Mouse (Mus musculus) erythroblast, adult 5-6 weeks (primary cell): ENCODE measurements around the gene 4931422A03Rik. TPM values are rescaled to one million over a fixed set of nuclear protein-coding genes. Genes with fewer than 3 reads are reported as not detected.

ENCODE experiments used
- ATAC-seq: replicated peaks from 2 replicates; pipeline ENCODE4 v1.8.0; 2016; ENCODE audit warnings: moderate number of reproducible peaks, mild to moderate bottlenecking, moderate TSS enrichment, inconsistent platforms; ENCODE audit not compliant: poor library complexity, low FRiP score, severe bottlenecking
- total RNA-seq, 2 experiments: library from RNA; stranded (forward) in 1 of 2; stranded (reverse) in 1 of 2; fragments of 150-400 nt in 1 of 2; fragments of 200-764, 138-1000 nt in 1 of 2; gene quantifications; 2 replicates each; pipeline versions ENCODE4 v1.2.3 to v1.2.4; 2015 to 2017; ENCODE audit warnings: low replicate concordance in 2 of 2

The 4931422A03Rik gene
- total RNA-seq, 2 experiments from 2014 or later = 10.4 TPM; not detected in 1

DNA sequence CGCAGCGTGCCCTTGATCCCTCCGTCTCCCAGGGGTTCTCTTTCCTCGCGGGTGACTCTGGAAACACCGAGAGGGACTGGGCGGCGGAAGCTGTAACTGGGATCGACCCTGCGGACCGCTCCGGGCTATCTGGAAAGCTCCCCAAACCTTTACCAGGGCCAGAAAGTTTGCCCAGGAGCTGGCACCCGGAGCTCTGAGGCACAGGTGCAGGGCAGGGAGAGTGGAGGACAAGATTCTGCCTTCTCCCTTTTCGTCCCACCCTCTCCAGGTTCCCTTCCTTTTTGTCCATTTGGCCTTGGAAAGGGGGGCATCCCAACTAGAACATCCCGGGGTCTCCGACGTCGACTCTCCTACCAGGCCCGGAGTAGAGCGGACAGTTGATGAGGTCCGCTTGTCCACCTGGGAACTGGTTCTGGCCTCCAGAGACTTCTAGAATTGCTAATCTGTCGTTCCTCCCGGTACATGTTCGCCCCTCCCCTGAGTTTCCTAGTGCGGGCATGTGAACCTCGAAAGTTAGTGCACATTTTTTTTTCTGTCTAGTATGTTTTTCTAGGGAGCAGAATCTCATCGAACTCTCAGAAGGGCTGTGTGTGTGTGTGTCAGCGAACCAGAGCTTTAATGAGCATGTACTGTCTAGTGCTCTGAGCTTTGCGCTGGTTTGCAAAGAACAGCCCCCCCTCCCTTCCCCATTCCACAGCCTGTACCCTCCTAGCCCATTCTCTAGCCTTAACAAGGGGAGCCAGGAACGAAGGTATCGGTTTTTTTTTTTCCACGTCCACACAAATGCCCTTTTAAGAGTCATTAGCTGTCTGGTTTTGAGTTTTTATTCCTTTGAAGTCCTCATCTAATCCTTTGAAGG, 57.1 kb downstream of the 4931422A03Rik start:
- ATAC-seq = peak; percentile 49

DNA sequence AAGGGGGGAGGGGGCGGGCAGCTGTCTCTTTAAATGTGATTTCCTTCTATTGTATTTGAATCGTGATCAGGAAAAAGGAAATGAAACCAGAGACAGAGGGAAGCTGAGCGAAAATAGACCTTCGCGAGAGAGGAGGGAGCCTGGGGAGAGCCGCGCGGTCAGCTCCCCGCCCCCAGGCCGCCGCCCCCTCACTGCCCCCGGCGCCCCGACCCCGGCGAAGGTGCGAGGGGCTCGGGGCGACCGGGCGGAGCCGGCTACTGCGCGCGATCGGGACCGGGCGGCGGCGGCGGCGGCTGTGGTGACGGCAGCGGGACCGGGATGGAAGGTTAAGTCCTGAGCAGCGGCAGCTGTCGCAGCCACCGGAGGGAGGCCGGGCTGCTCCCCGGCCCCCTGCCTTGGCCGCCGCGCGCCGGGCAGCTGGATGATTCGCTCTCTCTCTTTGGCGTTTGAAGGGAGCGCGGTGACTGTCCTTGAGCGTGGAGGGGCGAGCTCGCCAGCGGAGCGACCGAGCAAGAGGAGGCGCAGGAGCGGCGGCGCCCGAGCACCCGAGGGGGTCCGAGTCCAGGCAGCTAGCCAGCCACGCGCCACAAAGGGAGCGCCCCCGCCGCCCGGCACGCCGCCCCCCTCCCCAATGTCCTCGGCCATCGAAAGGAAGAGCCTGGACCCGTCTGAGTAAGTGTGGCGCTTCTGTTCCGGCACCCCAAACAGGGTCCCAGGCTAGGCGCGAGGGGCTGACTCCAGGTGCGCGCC, 57.9 kb downstream of the 4931422A03Rik start:
- ATAC-seq = peak; percentile 14; the same call in 1 of the 2 replicates

DNA sequence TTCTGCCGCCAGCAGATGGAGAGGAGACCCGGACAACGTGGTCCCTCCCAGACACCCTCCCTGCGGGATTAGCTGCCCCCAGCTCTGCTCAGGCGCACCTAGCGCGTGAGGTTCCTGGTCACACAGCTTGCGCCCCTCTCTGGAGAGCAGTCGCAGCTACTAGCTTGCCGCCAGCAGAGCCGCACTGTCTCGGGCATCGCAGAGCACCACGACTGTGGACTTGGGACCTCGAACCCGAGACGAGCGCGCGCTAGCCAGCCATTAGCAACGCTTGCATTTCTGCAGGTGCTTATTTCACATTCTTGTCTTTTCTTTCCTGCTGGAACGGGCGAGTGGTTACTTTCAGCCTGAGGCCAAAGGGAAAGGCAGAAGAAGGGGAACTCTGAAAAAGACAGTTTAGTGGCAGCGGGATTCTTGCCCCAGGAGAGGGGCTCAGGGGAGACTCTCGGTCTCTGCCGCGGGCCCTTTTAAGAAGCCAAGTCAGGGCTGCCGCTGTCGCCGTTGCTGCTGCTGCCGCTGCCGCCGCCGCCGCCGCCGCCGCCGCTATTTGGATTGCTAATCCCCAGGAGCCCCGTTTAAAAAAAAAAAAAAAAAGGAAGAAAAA, 58.6 kb downstream of the 4931422A03Rik start:
- peak; percentile 70 for ATAC-seq

DNA sequence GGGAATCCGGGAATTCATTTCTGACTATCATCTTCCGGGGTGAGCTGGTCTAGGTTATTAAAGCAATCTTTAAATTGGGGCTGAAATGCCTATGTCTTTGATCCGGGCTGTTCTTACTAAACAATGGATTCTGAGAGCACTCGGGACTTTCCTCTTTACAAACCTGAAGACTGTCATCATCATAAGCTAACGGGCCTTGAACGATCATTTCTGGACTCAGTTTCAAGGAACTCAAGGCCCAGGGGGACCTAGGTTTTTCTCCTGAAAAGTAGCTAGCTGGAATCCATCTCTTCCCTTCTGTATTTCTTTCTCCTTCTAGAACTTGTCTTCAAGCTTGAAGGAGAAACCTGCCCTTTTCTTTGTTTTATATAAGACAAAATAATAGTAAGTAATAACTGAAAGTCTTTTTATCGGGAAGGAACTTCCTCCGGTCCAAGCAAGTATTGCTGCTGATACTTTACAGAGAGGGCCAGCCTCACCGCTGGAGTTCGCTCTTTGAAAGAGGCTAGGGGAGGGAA, 59.2 kb downstream of the 4931422A03Rik start:
- no peak for ATAC-seq

DNA sequence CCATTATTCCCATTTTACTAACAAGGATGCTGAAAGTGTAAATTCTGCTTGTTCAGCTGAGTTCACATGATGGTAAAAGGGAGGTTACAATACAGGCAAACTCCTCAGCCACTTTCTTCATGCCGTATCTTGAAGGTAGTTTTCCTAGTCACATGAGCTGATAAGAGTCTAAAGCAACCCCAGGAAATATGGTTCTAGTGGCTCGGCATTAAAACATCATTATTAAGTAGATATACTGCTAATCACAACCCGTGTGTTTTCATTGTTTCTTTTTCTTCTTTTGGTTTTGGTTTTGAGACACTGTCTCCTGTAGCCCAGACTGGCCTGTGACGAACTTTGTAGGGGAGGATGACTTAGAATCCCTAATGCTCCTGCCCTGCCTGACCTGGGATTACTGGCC, 60.0 kb downstream of the 4931422A03Rik start:
- ATAC-seq = no peak; the same call in 1 of the 2 replicates

DNA sequence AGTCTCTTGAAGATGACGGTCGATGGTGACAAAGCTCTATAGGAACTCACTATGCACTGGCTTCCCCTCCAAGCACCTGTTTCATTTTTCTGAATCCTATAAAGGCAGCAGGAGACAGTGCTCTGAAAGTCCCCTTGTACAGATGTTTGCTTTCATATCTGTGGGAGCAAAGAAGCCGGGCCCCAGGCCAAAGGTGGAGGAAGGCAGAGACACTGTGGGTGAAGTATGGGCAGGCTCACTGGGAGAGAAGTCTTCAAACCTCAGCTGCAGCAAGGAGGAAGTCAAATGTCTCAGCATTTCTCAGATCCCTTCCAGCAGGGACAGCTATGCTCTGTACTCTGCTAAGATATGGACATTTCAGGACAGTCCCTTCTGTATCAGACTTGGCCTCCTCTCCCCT, 62.8 kb downstream of the 4931422A03Rik start:
- no peak for ATAC-seq

DNA sequence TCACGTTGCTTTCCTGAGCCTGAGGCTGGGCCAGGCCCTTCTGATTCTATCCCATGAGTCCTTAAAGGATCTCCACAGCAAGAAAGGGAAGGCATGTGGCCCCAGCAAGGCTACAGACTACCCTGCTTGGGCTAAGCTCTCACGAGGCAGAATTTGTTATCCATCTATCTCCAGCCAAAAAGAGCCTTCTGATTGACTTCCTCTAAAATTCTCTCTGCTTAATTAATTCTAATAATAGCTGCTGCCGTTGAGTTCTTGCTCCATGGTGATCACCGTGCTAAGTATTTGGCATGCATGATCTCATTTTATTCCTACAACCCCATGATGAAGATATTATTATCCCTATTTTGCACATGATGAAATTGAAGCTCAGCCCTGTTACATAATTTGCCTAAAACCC, 65.8 kb downstream of the 4931422A03Rik start:
- no peak for ATAC-seq

DNA sequence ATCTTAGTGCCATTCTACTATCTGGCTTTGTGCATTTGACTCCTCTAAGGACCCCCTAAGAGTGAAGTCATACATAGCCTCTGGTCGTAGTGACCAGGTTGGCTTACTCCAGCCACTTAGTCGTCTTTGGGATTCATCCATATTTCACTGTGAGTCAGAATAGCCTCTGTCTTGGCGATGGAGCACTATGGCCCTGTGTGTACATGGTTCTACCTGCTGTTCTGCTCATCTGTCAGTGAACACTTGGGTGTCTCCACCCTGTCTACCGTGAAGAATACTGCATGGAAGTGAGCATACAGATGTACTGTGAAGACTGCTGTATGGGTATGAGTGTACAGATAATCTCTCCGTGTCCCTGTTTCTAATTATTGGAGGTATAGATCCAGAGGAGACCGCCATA, 68.6 kb downstream of the 4931422A03Rik start:
- ATAC-seq = peak; percentile 21

DNA sequence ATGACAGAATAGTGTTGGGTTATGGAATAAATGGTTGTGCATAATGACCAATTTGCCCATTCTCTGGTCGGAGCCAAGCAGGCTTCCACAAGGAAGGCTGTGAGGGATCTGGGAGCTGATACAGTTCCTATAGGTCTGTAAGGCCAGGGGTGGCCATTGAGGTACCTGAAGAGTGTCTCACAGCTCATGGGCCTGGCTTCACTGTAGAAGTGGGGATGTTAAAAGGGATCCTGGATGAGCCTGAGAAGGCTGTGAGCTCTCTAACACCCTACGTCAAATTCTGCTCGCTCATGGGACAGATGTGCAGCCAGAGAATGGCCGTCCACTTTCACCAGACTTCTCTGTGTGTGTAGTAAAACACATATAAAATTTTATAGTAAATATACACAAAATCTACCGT, 69.1 kb downstream of the 4931422A03Rik start:
- ATAC-seq = peak; percentile 11; the same call in 1 of the 2 replicates

DNA sequence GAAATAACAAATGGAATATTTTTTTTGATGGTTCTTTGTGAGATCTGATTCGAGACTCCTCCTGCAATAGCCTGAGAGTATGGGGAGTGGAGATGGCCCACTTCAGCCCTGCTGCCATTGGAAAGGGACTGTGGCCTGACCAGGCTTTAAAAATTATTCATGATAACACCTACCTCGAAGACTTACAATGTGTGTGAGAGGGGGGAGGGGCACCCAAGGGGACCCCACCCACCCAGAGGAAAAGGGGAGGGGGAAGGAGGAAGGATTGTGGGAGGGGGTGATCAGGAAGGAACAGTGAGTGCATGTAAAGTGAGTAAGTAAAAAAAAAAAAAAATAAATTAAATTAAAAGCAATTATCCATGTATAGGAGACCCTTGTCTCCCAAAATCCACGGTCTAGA, 69.5 kb downstream of the 4931422A03Rik start:
- ATAC-seq = no peak

DNA sequence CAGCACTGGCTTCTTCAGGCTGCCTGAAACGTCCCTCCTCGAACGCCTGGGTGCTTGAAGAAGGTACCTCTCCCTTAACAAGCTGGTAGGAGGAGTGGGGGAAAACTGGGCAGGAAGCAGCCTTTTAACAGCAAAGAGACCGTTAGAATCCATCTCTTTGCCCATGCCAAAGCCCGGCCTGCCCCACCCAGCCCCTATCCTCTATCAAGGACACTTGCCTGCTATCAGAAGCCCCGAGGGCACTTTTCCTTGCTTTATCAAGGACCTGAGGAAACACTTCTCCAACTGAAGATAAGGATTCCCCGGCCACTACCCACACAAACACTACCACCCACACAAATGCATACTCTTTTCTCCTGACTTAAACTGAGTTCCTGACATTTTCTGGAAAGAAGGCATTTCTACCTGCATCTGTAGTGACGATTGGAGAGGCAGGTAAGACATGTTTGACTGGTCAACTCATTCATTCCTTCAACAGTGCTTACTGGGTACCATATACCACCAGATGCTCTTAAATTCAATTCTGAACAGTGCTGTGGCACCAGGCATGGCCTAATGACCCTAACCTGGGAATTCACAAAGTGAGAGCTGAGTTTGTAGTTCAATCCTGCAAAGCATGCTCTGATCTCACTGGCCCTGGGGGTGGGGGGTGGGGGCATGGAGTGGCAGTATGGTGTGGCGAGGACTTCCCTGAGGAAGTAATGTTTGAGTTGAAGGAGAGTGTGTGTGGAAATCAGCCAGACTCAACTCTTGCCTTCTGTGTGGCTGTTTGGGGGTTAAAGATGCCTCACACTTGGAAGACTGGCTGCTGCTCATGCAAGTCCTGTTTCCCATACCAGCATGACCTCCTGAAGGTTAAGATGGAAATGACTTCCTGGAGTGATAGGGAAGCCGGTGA, 70.3 kb downstream of the 4931422A03Rik start, which contains the start of gene Lmo2:
Lmo2 (plus strand) TSS at position 338 of the 898 bp plus-strand sequence.
- peak; percentile 42 for ATAC-seq

DNA sequence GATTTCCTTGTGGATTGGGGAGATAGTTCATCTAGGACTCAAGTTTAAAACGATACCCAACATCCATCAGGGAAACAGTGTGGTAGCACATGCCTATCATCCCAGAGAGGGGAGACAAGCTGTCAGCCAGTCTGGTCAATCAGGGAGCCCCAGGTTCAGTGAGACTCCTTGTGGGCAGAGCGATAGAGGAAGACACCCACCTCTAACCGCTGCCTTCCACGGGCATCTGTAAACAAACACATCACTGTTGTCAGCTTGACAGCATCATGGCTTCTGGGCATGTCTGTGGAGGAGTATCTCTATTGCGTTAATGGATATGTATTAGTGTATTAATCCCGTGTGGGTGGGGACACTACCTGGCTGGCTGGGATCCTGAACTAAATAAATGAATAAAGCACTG, 71.3 kb downstream of the 4931422A03Rik start:
- ATAC-seq = peak; percentile 72

DNA sequence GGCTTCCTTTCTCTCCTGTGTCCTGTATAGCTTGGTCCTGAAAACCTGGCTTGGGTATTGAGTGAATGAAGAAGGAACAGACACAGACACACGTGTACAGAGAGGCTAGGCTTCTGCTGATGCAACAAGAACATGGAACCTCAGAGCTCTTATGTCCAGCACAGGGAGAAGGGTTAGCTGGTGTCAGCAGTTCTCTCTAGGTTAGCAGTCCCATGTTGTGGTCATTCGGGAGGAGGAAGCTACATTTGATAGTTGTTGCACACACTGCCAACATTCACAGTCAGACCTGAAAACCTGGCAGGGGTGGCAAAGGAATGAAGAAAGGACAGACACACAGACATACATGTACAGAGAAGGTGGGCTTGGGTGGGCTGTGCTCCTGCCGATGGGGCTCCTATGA, 72.4 kb downstream of the 4931422A03Rik start:
- ATAC-seq = no peak

DNA sequence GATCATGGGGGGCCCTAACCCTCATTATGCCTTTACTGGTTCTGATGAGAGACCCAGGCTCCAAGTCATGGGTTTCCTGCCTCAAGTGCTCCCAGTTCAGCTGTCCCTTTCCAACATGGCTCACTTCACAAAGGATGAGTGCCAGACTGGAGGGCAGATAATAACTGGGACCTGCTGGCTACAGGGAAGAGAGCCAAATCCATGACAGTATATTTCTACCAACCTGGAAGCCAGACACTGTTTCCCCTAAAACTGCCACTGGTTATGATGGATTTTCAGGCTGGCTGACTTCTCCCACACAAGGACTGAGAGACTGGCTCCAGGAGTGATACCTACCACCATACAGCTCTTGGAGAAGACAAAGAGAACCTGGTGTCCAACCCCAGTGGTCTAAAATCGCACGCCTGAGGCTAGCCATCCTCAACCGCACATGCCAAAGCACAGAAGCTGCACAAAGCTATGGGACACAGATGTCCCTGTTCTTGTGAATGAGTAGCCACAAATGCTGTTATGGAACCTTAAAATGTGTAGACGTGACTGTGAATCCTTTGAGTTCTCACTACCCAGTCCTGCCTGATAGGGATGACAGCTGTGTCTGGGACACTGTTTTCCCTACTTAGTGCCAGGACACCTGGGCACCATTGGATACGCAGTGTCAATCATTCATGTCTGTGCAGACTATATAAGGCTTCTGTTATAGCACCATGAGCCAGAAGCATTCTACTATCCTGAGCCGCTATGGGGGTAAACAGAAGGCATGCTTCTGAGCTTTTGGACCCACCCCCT, 74.9 kb downstream of the 4931422A03Rik start:
- ATAC-seq = no peak

DNA sequence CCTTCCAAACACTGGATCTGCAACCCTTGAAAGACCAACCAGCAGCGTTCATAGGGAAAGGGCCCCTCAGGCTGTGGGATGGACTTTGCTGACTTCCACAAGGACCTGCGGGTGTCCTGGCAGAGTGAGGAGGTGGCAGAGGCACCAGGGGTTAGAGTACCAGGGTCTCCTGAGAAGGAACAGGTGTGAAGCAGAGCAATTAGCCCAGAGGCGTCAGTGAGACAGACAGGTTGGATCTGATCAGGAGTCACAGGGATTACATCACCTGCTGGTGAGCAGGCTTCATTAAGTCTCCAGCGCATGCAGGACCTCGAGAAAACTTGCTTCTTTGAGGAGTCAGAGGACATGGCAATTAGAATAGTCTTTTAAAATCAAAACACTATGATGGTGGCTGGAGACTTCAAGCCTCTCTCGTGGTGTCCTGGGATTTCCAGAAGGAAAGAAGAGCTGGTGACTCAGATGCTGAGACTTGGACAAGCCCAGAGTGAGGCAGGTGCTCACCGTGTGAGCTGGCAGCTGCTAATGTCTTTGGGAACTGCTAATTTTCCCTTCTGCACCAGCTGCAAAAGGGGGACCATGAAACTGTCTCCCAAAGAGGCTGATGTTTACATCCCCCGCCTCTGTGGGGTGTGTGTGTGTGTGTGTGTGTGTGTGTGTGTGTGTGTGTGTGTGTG, 80.0 kb downstream of the 4931422A03Rik start:
- no peak for ATAC-seq

DNA sequence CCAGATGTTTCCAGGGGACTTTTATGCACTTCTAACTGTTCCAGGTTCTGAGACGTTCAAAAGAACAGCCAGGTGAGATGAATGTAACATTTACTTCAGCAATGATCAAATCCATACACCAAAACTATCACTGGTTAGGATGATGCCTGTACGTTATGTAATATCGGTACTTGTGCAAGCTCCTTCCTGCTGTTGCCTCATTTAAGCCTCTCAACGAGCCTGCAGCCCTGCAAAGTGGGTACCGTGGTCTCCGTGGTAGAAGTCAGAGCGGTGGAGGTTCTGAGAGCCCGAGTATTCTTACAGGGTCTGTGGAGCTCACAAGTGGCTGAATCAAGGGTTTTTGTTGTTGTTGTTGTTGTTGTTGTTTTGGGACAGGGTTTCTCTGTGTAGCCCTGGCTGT, 81.3 kb downstream of the 4931422A03Rik start:
- no peak for ATAC-seq

DNA sequence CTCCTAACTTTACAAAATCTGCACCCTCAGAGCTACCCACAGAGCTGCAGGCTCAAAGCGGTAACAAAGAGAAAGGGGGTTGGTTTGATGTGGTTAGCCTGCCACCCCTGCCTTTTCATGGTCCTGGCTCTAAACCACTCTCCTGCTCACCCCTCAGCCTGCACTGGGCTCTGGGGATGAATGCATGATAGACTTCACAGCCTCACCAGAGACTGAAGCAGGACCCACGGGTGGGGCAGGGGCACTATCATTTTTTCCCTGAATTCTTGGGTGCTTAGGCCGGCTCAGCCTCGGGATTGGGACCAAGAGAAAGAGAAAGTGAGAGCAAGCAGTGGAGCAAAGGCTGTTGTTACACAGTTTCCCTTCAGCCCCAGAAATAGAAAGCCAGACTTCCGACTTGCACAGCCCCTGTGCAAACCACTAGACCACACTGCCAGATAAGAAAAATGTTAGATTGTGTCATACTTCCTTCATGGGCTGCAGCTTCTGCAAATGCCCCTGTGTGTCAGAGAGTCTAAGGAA, 82.5 kb downstream of the 4931422A03Rik start:
- ATAC-seq = no peak

DNA sequence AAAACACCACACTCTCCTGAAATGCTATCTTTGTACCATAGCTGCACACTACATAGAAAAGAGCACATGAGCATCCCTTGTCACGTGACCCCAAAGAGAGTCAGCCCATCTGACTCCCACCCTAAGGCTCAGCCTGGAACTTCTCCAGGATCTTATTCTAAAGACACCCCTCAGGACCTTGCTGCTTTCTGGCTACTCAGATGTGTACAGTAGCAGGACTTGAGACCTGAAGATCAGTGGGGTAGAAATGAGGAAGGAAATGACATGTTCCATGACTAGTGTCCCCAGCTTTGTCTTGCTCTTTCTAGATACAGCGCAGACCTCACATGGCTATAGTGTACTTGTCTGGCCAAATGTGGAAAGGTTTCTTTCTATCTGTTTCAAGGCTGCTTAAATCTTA, 83.3 kb downstream of the 4931422A03Rik start:
- ATAC-seq = no peak
